Mouse (Mus musculus): ENCODE results near the gene Gm49403.

GRCm38 (mm10) chr19:8897865-8898495 lies 14.2 kb downstream of the Gm49403 start, which contains the start of gene Ganab:
- TF ChIP-seq POLR2A (IDR thresholded peaks at IDR 0.05; ENCODE audit: insufficient read depth, low read depth, low read length) = peak; percentile 74
- peak; percentile 40; the same call in 1 of the 2 replicates for TF ChIP-seq CTCF (IDR thresholded peaks at IDR 0.05; ENCODE audit: insufficient read depth, low read depth, low read length)
